Mouse (Mus musculus) megakaryocyte, embryonic 14.5 days (primary cell): ENCODE data around the gene Wbp11.

ENCODE experiments used
- FLI1 ChIP-seq: IDR thresholded peaks from 2 replicates; pipeline ENCODE4 v1.6.1; 2012; ENCODE audit warnings: low read length, inconsistent platforms, mixed read lengths
- GATA1 ChIP-seq: IDR thresholded peaks from 3 replicates; pipeline ENCODE4 v1.6.1; 2012; ENCODE audit warnings: mixed read lengths, low read length, inconsistent platforms, borderline replicate concordance

DNA sequence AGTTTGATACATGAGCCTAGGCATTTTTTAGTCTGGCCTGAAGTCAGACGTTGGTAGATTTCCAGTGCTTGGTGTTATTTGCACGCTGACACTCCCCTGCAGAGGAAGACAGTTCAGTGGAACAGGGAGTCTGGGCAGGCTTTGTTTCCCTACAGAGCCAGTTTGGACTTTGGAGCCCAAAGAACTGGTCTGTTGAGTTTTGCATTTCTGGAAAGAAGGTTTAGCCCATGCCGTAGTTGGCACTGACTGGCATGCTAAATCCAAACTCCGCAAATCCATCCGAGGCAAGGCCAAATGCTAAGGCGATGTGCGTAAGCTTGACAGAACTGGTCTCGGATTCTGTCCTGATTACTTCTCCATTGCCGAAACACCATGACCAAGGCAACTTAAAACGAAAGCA lies 16.8 kb downstream of the Wbp11 start:
- no peak for TF ChIP-seq FLI1
- TF ChIP-seq GATA1: no peak
